Mouse (Mus musculus) small intestine, adult 2 months (tissue): ENCODE data around the gene Cubn.

Experiments used
- CTCF ChIP-seq: fragments of 200-500 bp; IDR thresholded peaks from 2 replicates; pipeline ENCODE4 v1.5.1; 2012; ENCODE audit warnings: low read depth, mild to moderate bottlenecking, control low read depth, inconsistent platforms, low read length, moderate library complexity, mixed read lengths; ENCODE audit not compliant: insufficient replicate concordance, insufficient read length; ENCODE audit errors: extremely low read depth
- POLR2A ChIP-seq: fragments of 200-500 bp; IDR thresholded peaks from 2 replicates; pipeline ENCODE4 v1.6.1; 2012; ENCODE audit warnings: low read depth, mild to moderate bottlenecking, control low read depth, inconsistent platforms, low read length, moderate library complexity

GRCm38 (mm10) chr2:13438275-13438845 is 53.3 kb downstream of the Cubn start:
- TF ChIP-seq POLR2A (no peak), CTCF (no peak)
